Comparison of ENCODE assay signal across 8 mouse cellular contexts in the genomic region with DNA sequence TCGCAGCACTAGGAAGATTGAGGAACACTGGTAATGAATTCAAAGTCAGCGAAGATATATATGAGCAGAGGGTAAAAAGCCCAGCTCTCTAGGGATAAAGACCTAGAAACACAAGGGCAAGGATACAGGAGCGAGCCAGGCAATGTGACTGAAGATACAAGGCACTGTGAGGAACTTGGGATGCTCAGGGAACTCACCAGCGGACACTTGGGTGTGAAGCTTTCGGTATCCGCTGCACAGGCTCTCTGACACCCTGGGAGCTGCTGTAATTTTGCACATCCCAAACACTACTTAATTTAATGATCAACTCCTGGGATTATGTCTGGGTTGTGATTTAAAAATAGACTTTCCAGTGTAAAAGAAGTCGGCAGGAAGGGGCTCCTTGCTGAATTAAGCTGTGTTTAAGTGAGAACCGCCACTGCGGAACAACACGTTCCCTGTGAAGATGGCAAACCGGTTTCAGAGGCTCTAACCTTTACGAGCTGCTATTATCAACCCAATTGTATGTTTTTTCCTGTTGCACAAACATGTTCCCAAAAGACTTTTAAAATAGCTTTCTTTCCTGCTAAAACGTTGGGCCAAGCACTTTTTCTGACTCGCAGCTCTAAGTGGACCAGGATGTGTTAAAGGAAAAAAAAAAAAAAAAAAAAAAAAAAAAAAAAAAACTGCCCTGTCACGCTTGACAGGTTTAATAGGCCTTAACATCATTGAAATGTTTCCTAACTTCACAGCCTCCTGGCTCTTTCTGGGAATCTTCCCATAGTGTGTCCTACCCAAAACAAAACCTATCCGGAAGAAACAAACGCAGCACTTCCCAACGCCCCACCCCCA. TPM values are rescaled to one million over a fixed set of nuclear protein-coding genes. Genes with fewer than 3 reads are reported as not detected.
DNase-seq lines count a peak whose midpoint lies in the region; ATAC-seq and TF ChIP-seq lines count a peak whose summit lies in the region.

No protein-coding gene starts in this region.

- intact Hi-C loops in left cerebral cortex, postnatal 4 days (cut with DNase I), result no loop called here
- intact Hi-C loops in left cerebral cortex, postnatal 25 days (cut with DNase I), result no loop called here

- H3K36me3 ChIP-seq in lung, embryonic 15.5 days, result no peaks in the 10 kb centered on the region
- no peaks in the 10 kb centered on the region for H3K36me3 ChIP-seq in heart, embryonic 13.5 days
- no peaks in the 10 kb centered on the region for H3K36me3 ChIP-seq in small intestine, adult 2 months (ENCODE audit: control insufficient read depth, insufficient read depth, low read length)

- no peak overlapping the region for H3K4me3 ChIP-seq in lung, embryonic 15.5 days
- H3K4me3 ChIP-seq in heart, embryonic 13.5 days, result peak overlapping the region; percentile 40
- H3K4me3 ChIP-seq in small intestine, adult 2 months (ENCODE audit: low read depth, low read length), result peak overlapping the region; percentile 22; the same call in 1 of the 2 replicates

- H3K4me1 ChIP-seq in lung, embryonic 15.5 days, result peaks cover 8% of the 10 kb centered on the region; the same call in 1 of the 2 replicates
- H3K4me1 ChIP-seq in heart, embryonic 13.5 days, result peaks cover 42% of the 10 kb centered on the region
- H3K4me1 ChIP-seq in small intestine, adult 2 months (ENCODE audit: control insufficient read depth, insufficient read depth, insufficient read length, low read length), result no peaks in the 10 kb centered on the region; the same call in 1 of the 2 replicates

- no peak for DNase-seq in lung, adult 18-20 months
- peak; percentile 30 to 61 for DNase-seq in kidney, postnatal 36 days
- no peak for DNase-seq in left cerebral cortex, postnatal 4 days
- no peak for DNase-seq in left cerebral cortex, postnatal 25 days (ENCODE audit: low spot score in 2 of 2)
- DNase-seq in layer of hippocampus, adult 9-11 months, result no peak

- H3K9ac ChIP-seq in lung, embryonic 15.5 days, result no peak overlapping the region
- H3K9ac ChIP-seq in heart, embryonic 13.5 days, result peak overlapping the region; percentile 63

- TF ChIP-seq CTCF in small intestine, adult 2 months (IDR thresholded peaks at IDR 0.05; ENCODE audit: extremely low read depth, insufficient read length, insufficient replicate concordance, low read depth, low read length), result no peak

- 51% methylated on average over 18 of the region's 18 CpGs for WGBS in lung, embryonic 15.5 days
- 44% methylated on average over 18 of the region's 18 CpGs for WGBS in heart, embryonic 13.5 days
- 48% methylated on average over 18 of the region's 18 CpGs for WGBS in small intestine, adult 2 months

- TF ChIP-seq POLR2A in small intestine, adult 2 months (IDR thresholded peaks at IDR 0.05; ENCODE audit: low read depth, low read length), result no peak

- H3K4me2 ChIP-seq in lung, embryonic 15.5 days, result peak overlapping the region; percentile 35
- H3K4me2 ChIP-seq in heart, embryonic 13.5 days, result peak overlapping the region; percentile 60

- H3K27me3 ChIP-seq in lung, embryonic 15.5 days, result no peaks in the 10 kb centered on the region
- H3K27me3 ChIP-seq in heart, embryonic 13.5 days (replicated peaks), result no peaks in the 10 kb centered on the region
- no peaks in the 10 kb centered on the region for H3K27me3 ChIP-seq in small intestine, adult 2 months (ENCODE audit: control insufficient read depth, insufficient read depth, low read length)

- no peak overlapping the region for H3K27ac ChIP-seq in lung, embryonic 15.5 days
- peak overlapping the region; percentile 71 for H3K27ac ChIP-seq in heart, embryonic 13.5 days (replicated peaks)
- H3K27ac ChIP-seq in small intestine, adult 2 months (ENCODE audit: insufficient read depth, low read depth, low read length), result peak overlapping the region; percentile 59; the same call in 1 of the 2 replicates

- no peaks in the 10 kb centered on the region for H3K9me3 ChIP-seq in lung, embryonic 15.5 days
- no peaks in the 10 kb centered on the region for H3K9me3 ChIP-seq in heart, embryonic 13.5 days

- no peak for ATAC-seq in lung, embryonic 15.5 days (ENCODE audit: borderline replicate concordance, extremely low read depth, low FRiP score, low TSS enrichment)
- ATAC-seq in heart, embryonic 13.5 days (ENCODE audit: extremely low read depth, insufficient number of reproducible peaks, low FRiP score, low TSS enrichment), result no peak

RNA-seq across cellular contexts. Expression of a gene that starts 38.4 kb away (rescaled TPM):
- polyA plus RNA-seq in lung, embryonic 15.5 days (2015; fragmentation: Nextera tagmentation; extraction: Ambion mirVana), result 60.6 and 77.1 TPM in 2 replicates
- 38.6 and 39.2 TPM in 2 replicates for polyA plus RNA-seq in heart, embryonic 13.5 days (2015; fragmentation: Nextera tagmentation; extraction: Ambion mirVana)
- 0.37 and 0.81 TPM in 2 replicates for polyA plus RNA-seq in small intestine, adult 2 months (2012; rRNA removed)
- 1 to 10 TPM; 5.7 to 7.5 TPM for total RNA-seq in left cerebral cortex, postnatal 4 days (2021)
- 1 to 10 TPM; 6.5 to 8.2 TPM for total RNA-seq in left cerebral cortex, postnatal 25 days (2021)

Comparison
In these comparisons a context has a peak if more than half of its experiments do, and no peak if none do; other contexts are left out.
1. DNase-seq: peak in kidney, postnatal 36 days (2 of 2); none in lung, adult 18-20 months (0 of 2), left cerebral cortex, postnatal 4 days (single experiment), left cerebral cortex, postnatal 25 days (0 of 2) and layer of hippocampus, adult 9-11 months (single experiment).
2. RNA of a gene that starts 38.4 kb away (polyA plus RNA-seq): 60.6 to 77.1 TPM in lung, embryonic 15.5 days and 38.6 to 39.2 TPM in heart, embryonic 13.5 days; 0.37 to 0.81 TPM in small intestine, adult 2 months; every median in the first group is over 10 times any median in the second.